Mouse (Mus musculus) liver, embryonic 14.5 days (tissue): ENCODE results near the gene Astn2.

Source experiments
- CTCF ChIP-seq: IDR thresholded peaks from 2 replicates; pipeline ENCODE4 v1.5.1; 2016; ENCODE audit warnings: antibody characterized with exemption, low read depth, control low read depth
- EP300 ChIP-seq: IDR thresholded peaks from 2 replicates; pipeline ENCODE4 v1.6.1; 2016; ENCODE audit warnings: antibody characterized with exemption, low read depth

DNA sequence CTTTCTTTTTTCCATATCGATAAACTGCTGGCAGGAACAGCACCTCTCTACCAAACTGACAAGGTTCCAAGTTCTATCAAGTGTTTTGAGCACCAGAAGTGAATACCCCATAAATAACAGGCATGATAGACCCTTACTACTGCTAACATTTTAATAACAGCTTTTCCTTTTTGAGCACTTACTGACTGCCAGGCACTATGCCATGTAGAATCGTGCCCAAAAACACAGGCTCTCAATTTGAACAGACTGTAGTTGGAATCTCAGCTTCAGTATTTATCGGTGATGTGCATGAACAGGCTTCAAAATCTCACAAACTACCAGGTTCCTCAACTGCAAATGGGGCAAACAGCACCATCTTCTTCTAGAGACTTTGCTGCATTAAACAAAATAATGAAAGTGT is 143.1 kb downstream of the Astn2 start:
- TF ChIP-seq CTCF (no peak), EP300 (no peak)
